Mouse (Mus musculus): Measurements from ENCODE around the gene Slc45a1.

Slc45a1 gene

GRCm38 (mm10) chr4:150586275-150586674, 65.7 kb downstream of the Slc45a1 start:
- H3K4me1 ChIP-seq (replicated peaks; ENCODE audit: low read depth, low read length): peaks cover 56% of the 10 kb centered on the region
- no peaks in the 10 kb centered on the region for H3K27me3 ChIP-seq (ENCODE audit: insufficient read depth, low read length)
- no peak overlapping the region for H3K4me3 ChIP-seq (replicated peaks; ENCODE audit: low read length)
- TF ChIP-seq NANOG (IDR thresholded peaks at IDR 0.05; ENCODE audit: borderline replicate concordance, low read length) (no peak), POU5F1 (IDR thresholded peaks at IDR 0.05; ENCODE audit: borderline replicate concordance, low read length) (no peak), CTCF (conservative IDR thresholded peaks at IDR 0.05; ENCODE audit: low read length) (no peak)
- no peaks in the 10 kb centered on the region for H3K9me3 ChIP-seq (ENCODE audit: low read length)
- no peaks in the 10 kb centered on the region for H3K36me3 ChIP-seq (ENCODE audit: insufficient read depth, low read length)

- H3K27me3 ChIP-seq (ENCODE audit: insufficient read depth, low read length): no peaks in the 10 kb centered on the region
- no peaks in the 10 kb centered on the region for H3K9me3 ChIP-seq (ENCODE audit: low read length)
- TF ChIP-seq POU5F1 (IDR thresholded peaks at IDR 0.05; ENCODE audit: borderline replicate concordance, low read length): no peak
- no peak for TF ChIP-seq NANOG (IDR thresholded peaks at IDR 0.05; ENCODE audit: borderline replicate concordance, low read length)
- TF ChIP-seq CTCF (conservative IDR thresholded peaks at IDR 0.05; ENCODE audit: low read length): no peak
- no peaks in the 10 kb centered on the region for H3K36me3 ChIP-seq (ENCODE audit: insufficient read depth, low read length)
- no peak overlapping the region for H3K4me3 ChIP-seq (replicated peaks; ENCODE audit: low read length)
- peaks cover 51% of the 10 kb centered on the region for H3K4me1 ChIP-seq (replicated peaks; ENCODE audit: low read depth, low read length)
These were observed 66.2 kb downstream of the Slc45a1 start for GRCm38 (mm10) chr4:150585800-150586199.

- H3K36me3 ChIP-seq (ENCODE audit: insufficient read depth, low read length): no peaks in the 10 kb centered on the region
- no peaks in the 10 kb centered on the region for H3K27me3 ChIP-seq (ENCODE audit: insufficient read depth, low read length)
- no peaks in the 10 kb centered on the region for H3K9me3 ChIP-seq (ENCODE audit: low read length)
- peak overlapping the region; percentile 58 for H3K4me3 ChIP-seq (replicated peaks; ENCODE audit: low read length)
- peaks cover 44% of the 10 kb centered on the region for H3K4me1 ChIP-seq (replicated peaks; ENCODE audit: low read depth, low read length)
- no peak for TF ChIP-seq POU5F1 (IDR thresholded peaks at IDR 0.05; ENCODE audit: borderline replicate concordance, low read length)
- TF ChIP-seq NANOG (IDR thresholded peaks at IDR 0.05; ENCODE audit: borderline replicate concordance, low read length): no peak
- TF ChIP-seq CTCF (conservative IDR thresholded peaks at IDR 0.05; ENCODE audit: low read length): no peak
These were observed 68.2 kb downstream of the Slc45a1 start for GRCm38 (mm10) chr4:150583777-150584135.

- Histone ChIP-seq H3K4me3 (replicated peaks; ENCODE audit: low read length) (peak overlapping the region; percentile 58), H3K36me3 (ENCODE audit: insufficient read depth, low read length) (no peaks in the 10 kb centered on the region), H3K27me3 (ENCODE audit: insufficient read depth, low read length) (no peaks in the 10 kb centered on the region), H3K4me1 (replicated peaks; ENCODE audit: low read depth, low read length) (peaks cover 43% of the 10 kb centered on the region), H3K9me3 (ENCODE audit: low read length) (no peaks in the 10 kb centered on the region)
- TF ChIP-seq POU5F1 (IDR thresholded peaks at IDR 0.05; ENCODE audit: borderline replicate concordance, low read length): no peak
- TF ChIP-seq CTCF (conservative IDR thresholded peaks at IDR 0.05; ENCODE audit: low read length): no peak
- TF ChIP-seq NANOG (IDR thresholded peaks at IDR 0.05; ENCODE audit: borderline replicate concordance, low read length): no peak
These were observed 68.8 kb downstream of the Slc45a1 start for GRCm38 (mm10) chr4:150582966-150583776.

- Histone ChIP-seq H3K4me1 (replicated peaks; ENCODE audit: low read depth, low read length) (peaks cover 41% of the 10 kb centered on the region), H3K4me3 (replicated peaks; ENCODE audit: low read length) (no peak overlapping the region), H3K9me3 (ENCODE audit: low read length) (no peaks in the 10 kb centered on the region), H3K27me3 (ENCODE audit: insufficient read depth, low read length) (no peaks in the 10 kb centered on the region), H3K36me3 (ENCODE audit: insufficient read depth, low read length) (no peaks in the 10 kb centered on the region)
- no peak for TF ChIP-seq NANOG (IDR thresholded peaks at IDR 0.05; ENCODE audit: borderline replicate concordance, low read length)
- no peak for TF ChIP-seq CTCF (conservative IDR thresholded peaks at IDR 0.05; ENCODE audit: low read length)
- no peak for TF ChIP-seq POU5F1 (IDR thresholded peaks at IDR 0.05; ENCODE audit: borderline replicate concordance, low read length)
These were observed 69.8 kb downstream of the Slc45a1 start for GRCm38 (mm10) chr4:150581931-150582723.
